Mouse (Mus musculus) left cerebral cortex, adult 8-10 months (tissue): Measurements from ENCODE around the gene Zfp988. TPM values are rescaled to one million over a fixed set of nuclear protein-coding genes. Genes with fewer than 3 reads are reported as not detected.
"Not testable (repeated sequence)": the region's sequence is repeated elsewhere in the genome, so short reads cannot be mapped to it uniquely, and the experiment has no call there.

Experiments used
- DNase-seq, 2 experiments: peaks; one replicate each; pipeline ENCODE4 v3.0.0; 2022; ENCODE audit warnings: low spot score in 2 of 2
- total RNA-seq, 4 experiments: library from RNA; stranded (reverse); gene quantifications; 2 replicates each; pipeline ENCODE4 v1.2.4; 2022

Zfp988 gene
- under 1 TPM in 3 of 4 experiments, not detected in 1; 0.17 to 0.35 (median 0.30) TPM for total RNA-seq

DNA sequence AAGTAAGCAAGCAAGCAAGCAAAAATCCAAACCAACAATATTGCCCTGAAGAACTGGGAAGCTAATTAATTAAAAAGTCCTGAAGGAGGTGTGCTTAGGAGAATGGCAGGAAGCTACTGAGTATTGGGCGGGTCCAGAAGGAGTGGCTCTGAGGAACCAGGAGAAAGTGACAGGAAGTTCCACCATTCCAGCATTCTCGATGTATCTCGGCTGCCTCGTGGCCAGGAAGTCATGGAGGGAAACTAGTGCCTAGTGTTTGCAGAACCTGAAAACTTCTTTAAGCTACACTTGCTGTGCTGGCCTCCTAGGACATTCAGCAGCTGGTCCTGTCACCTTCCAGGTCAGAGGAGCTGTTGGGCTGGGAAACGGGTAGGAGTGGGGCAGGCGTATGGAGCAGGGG lies at the start of gene Zfp988:
Gene Zfp988, plus strand, starts transcription at position 239 of the 400 bp plus-strand sequence.
- not testable (repeated sequence) for DNase-seq

DNA sequence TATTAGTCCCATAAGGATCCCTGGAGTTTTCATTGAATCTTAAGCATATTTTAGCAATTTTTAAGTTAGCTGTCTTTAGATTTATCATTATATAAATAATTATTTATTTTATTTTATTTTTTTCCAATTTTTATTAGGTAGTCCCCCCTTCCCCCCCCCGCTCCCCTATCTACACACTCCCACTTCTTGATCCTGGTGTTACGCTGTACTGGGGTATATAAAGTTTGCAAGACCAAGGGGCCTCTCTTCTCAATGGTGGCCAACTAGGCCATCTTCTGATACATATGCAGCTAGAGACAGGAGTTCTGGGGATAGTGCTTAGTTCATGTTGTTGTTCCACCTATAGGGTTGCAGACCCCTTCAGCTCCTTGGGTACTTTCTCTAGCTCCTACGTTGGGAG lies 42.8 kb upstream of the Zfp988 start:
- DNase-seq, result not testable (repeated sequence)

DNA sequence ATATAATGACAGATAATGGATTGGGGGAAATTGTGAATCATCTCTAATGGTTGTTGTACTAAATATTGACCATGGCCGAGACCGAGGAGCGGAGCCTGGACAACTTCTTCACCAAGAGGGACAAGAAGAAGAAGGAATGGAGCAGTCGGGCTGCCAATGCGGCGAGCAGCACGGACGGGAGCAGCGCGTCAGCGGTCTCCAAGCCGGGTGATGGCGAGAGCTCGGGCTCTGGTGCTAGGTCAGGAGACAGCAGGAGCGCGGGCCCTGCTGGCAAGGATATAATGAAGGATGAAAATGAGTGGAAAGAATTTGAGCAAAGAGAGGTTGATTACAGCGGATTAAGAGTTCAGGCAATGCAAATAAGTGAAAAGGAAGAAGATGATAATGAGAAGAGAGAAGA lies 38.2 kb upstream of the Zfp988 start:
- DNase-seq, result not testable (repeated sequence)

DNA sequence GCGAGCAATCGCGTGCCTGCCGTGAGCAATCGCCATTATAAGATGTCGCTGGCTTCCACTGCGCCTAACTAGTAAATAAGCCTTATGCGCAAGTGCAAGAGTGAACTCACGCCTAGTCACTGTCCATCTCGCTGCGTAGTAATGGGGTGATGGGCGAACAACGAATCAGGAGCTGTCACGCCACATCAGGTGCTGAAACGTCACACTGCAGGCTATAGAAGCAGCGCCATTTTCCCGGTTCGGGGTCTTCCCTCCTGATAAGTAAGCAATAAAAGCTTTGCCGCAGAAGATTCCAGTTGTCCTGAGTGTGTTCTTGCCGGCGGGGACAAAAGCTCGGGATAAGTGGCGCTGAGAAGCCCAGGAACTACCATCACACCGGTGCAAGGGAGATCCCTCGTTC lies 36.7 kb upstream of the Zfp988 start:
- not testable (repeated sequence) for DNase-seq

DNA sequence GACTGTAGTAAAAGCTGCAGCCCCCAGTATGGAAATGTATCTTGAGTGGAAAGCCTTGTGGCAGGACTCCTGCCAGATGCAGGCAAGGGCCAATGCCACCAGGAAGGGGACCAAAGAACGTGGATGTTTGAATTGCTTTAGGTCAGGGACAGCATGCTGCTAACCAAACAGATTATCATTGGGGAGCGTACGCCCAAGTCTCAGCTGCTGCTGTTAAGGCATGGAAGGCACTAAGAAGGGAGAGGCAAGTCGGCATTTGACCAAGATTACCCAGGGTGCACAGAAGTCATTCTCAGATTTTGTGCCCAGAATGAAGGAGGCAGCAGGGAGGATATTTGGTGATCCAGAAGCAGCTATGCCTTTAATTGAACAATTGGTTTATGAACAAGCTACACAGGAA lies 35.4 kb upstream of the Zfp988 start:
- DNase-seq, result not testable (repeated sequence)

DNA sequence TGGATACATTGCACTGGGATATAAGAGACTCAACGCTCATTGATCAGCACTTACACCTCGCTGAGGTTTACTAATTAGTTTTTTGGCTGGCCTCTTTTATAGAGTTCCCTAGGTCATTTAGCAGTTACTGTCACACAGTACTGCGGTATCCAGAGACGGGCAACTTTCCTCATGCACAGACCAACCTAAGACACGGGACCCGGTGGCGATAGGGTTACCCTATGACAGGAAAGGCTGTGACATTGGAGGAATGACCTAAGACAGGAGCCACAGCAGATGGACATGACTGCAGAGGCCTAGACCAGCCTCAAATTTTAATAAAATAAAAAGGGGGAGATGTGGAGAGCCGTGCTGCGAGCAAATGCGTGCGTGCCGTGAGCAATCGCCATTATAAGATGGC lies 33.9 kb upstream of the Zfp988 start:
- not testable (repeated sequence) for DNase-seq

DNA sequence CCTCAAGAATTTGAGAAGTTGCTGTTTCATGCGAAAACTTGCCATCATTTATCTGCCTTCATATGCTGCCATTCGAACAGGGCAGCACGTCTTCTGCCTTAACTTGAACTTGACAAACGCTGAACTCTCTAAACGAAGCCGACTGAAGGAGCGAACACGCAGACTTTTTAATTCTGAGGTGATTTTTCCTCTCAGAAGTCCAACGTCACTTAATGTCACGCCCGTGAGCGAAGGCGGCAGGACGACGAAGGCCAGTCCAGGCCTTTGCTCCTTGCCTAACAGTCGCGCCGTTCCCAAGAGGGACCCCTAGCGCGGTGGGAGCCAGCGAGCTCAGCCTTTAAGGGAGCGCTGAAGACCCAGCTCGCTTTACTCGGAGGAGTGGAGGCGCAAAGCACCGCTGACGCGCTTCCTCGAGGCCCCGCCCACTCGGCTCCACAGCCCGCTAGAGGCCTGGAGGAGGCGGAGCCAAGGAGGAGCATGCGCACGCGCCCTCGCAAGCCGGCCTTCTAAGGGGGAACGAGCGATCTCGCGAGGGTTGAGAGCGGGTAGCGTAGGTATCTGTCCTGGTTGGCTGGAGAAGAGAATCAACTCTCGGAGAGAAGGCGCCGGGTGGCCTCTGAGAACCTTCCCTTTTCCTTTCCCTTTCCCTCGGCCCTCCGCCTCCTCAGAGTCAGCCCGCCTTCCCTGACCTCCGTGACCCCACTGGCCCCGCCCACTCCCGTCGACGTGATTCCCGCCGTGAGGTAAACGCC lies 30.3 kb upstream of the Zfp988 start:
- DNase-seq, result not testable (repeated sequence)

DNA sequence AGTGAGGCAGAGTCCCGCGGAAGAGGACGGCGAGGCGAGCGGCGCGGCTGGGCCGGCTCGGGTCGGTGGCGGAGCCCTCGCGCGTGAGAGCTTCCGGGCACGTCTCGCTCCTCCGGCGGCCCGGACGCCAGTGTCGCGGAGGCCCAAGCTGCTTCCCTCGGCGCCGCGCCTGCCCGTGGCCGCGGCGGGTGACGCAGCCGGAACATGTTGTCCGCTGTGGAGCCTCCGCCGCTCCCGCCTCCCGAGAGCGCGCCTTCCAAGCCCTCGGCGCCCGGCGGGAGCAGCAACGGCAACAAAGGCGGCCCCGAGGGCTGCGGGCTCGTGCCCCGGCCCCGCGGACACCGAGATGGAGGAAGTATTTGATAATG lies 29.7 kb upstream of the Zfp988 start:
- DNase-seq, result not testable (repeated sequence)

DNA sequence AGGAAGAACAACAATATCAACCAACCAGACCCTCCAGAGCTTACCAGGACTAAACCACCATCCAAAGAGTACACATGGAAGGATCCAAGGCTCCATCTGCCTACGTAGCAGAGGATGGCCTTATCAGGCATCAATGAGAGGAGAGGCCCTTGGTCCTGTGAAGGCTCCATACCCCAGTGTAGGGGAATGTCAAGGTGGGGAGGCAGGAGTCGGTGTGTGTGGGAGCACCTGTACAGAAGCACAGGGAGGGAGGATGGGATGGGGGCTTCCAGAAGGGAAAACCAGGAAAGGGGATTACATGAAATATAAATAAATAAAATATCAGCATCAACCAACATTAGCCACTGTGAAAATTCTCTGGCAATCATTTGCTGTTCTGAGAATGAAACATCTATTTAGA lies 25.1 kb upstream of the Zfp988 start:
- not testable (repeated sequence) for DNase-seq

DNA sequence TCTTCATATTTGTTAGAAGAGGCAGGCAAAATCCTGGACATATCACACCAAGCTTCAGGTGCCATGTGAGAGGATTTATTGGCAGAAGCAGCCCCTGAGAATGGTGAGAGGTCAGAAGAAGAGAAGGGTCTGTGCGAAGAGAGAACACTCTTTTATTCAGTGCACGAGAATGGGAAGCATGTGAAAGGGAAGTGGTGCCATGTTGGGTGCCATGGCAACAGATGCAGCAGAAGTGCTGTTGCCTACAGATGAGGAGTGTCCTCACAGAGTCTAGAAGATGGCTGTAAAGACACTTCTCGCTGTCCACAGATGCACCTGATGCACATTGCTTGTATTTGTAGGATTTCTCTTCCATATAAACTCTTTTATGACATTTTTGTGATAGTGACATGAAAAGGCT lies 6.9 kb upstream of the Zfp988 start:
- DNase-seq, result not testable (repeated sequence)

DNA sequence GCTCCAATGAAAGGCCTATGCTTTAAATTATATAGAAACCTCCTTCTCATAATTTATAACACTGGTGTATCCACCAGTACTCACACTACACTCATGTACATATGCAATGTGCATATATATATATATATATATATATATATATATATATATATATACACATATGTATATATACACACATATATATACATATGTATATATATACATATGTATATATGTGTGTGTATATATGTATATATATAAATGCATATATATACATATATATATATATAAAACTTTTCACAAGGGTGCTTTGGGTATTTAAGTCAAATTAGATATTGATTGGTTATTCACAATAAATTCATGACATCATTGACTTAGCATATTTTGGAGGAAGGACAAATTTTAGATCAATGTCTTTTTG lies 3.1 kb upstream of the Zfp988 start:
- DNase-seq, result not testable (repeated sequence)

DNA sequence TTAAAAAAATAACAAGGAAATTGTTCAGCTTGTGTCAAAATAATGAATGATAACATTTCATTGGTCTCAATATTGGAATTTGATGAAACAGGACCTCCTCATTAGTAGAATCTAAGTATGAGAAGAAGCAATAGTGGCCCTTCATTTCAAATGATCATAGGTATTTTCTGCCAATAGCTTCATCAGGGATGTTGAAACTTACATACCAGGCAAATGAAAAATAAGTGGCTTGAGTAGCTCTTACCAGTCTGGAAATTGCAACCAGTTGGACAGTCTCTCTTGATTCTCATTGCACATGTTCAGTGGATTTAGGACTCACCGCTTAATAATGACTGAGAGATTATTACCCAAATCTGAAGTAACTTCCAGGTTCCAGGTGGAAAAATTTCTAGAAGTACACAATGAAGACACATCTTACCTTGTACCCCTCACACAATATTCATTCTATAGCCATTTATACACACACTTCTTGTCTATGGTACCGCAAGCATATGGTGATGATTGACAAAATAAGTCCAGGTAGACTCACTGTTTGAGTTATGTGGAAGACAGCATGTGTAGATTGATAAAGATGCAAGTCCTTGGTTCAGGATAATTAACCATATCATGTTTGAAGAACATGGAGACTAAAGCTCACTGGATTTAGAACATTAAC lies 29.7 kb downstream of the Zfp988 start:
- not testable (repeated sequence) for DNase-seq

DNA sequence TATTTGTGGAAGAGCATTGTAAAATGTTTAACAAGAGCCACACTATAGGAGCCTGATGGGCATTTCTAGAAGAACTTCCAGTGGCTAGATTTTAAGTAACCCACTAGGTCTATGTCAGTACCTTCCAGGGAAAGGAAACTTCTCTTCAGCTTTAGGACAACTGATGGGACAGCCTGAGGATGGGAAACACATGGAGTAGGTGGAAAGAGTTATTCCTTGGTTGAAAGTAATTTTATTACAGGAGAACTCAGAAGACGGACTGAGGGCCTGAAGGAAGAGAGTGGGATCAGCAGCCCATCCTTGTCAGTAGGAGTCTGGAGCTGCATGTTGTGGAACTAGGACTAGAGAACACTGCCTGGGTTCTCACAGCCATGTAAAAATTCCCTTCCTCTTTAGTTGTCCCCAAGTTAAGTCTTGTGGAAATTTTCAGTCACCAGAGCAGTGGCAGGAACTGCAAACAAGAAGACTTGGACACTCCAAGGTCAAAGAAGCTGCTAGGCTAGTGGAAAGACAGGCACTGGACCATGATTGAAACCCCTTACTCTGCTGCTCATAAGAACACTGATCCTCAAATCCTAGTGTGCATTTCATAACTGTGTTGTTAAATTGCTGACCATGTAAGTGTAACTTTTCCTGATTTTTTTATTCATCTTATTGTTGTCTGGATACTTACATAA lies 30.4 kb downstream of the Zfp988 start:
- not testable (repeated sequence) for DNase-seq

DNA sequence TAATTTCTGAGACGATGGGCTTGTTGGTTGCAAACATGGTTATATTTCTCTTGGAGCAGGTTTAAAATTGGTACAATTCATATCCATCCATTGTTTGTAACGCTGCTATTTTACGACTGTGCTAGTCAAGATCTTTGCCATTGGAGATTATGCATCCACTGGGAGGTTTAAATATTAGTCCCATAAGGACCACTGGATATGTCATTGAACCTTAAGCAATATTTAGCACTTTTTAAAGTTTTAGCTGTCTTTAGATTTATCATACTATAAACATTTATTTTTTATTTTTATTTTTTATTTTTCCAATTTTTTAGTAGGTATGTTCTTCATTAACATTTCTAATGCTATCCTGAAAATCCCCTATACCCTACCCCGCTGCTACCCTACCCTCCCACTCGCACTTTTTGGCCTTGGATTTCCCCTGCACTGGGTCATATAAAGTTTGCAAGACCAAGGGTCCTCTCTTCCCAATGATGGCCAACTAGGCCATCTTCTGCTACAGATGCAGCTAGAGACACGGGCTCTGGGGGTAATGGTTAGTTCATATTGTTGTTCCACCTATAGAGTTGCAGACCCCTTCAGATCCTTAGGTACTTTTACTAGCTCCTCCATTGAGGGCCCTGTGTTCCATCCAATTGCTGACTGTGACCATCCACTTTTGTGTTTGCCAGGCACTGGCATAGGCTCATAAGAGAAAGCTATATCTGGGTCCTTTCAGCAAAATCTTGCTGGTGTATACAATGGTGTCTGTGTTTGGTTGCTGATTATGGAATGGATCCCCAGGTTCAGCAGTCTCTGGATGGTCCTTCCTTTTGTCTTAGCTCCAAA lies 31.1 kb downstream of the Zfp988 start:
- DNase-seq, result not testable (repeated sequence)

DNA sequence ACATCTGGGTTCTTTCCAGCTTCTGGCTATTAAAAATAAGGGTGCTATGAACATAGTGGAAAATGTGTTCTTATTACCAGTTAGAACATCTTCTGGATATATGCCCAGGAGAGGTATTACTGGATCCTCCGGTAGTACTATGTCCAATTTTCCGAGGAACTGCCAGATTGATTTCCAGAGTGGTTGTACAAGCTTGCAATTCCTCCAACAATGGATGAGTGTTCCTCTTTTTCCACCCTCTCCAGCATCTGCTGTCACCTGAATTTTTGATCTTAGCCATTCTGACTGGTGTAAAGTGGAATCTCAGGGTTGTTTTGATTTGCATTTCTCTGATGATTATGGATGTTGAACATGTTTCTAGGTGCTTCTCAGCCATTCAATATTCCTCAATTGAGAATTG lies 32.0 kb downstream of the Zfp988 start:
- DNase-seq, result not testable (repeated sequence)

DNA sequence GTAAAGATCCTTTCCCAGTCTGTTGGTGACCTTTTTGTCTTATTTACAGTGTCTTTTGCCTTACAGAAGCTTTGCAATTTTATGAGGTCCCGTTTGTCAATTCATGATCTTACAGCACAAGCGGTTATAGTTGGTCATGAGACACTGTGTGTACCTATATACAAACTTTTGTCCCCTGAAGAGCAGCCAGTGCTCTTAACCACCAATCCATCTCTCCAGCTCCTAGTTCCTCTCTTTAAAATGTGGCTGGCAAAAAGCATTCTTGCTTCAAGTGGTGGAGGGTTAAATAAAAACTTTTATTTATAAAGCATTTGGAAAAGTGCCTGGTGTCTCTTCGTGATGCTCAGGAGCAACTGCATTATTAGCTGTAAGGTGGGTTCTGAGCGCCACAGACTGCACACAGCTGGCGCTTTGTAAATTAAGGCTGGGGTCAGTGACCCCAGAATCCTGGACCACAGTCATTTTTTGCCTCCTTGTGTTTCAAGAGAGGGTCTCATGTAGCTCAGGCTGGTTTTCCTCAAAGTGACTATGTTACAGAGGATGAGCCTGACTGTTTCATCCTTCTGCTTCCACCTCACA lies 32.6 kb downstream of the Zfp988 start:
- no peak for DNase-seq

DNA sequence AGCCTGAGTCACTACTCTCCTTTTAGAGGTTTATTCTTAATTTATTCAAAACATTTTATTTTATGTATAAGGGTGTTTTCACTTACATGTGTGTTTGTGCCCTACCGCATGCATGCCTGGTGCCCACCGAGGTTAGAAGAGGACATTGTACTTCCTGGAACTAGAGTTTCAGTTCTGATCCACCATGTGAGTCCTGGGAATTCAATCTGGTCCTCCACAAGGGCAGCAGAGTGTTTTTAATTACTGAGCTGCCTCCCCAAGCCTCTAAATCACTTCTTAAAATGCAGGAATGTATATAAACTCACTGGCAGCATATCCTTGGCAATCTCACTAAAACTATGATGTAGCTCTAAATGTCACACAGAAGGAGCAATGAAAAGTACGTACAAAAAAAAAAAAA lies 33.2 kb downstream of the Zfp988 start:
- not testable (repeated sequence) for DNase-seq

DNA sequence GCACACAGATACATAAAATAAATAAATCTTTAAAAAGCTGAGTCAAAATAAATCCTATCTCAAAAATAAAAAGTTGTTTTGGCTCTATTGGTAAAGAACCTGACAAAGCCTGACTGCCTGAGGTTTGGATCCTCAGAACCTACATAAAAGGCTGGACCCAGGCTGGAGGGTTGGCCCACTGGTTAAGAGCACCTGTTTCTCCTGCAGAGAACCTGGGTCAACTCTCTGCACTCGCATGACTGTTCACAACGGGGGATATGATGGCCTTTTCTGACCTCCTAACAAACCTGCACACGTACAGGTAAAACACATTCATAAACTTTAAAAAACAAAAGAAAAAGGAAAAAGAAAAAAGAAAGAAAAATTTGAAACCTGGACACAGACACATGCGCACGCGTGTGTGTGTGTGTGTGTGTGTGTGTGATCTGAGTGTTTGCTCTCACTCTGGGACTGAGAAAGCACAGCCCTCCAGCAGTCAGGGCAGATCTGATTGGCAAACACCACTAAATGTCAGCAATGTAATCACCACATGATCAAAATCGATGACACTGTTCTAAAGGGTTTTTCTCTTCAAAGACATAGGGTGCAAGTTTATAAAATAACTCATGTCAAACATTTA lies 34.2 kb downstream of the Zfp988 start:
- DNase-seq, result not testable (repeated sequence)

DNA sequence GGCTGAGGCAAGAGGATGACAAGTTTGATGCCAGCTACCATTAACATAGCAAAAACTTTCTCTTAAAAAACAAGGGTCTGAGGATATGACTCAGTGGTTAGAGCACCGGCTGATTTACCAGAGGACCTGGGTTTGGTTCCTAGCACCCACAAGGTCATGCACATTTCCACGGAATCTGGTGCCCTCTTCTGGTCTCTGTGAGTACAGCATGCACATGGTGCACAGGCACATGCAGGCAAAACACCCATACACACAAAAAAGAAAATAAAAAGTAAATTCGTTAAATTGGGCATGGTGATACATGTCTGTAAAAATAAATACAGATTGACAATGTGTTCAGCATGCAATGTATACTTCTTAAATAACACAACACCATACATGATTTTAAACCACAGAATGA lies 34.8 kb downstream of the Zfp988 start:
- DNase-seq, result not testable (repeated sequence)

DNA sequence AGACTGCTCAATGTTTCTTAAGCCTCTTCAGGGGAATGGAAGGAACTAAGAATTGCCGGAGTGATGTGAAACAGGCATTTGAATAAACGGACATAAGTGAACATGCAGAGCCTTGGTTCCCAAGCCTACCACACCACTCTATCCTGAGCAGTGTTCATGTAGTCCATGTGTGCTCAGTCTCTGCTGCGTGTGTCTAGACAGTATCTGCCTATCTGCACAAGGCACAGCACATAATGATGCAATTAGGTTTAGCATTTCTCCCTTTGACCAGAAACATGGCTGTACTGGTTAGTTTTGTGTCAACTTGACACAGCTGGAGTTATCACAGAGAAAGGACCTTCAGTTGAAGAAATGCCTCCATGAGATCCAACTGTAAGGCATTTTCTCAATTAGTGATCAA lies 35.4 kb downstream of the Zfp988 start:
- not testable (repeated sequence) for DNase-seq
